Mouse (Mus musculus) spleen, adult 2 months (tissue): ENCODE measurements around the gene Polr3a. TPM values are rescaled to one million over a fixed set of nuclear protein-coding genes. Genes with fewer than 3 reads are reported as not detected.

Source experiments
- polyA plus RNA-seq: library from polyadenylated mRNA; depleted of rRNA; stranded (reverse); fragments of >200 nt; gene quantifications from 2 replicates; pipeline ENCODE4 v1.2.3, GENCODE M21; 2012; rRNA removed

Polr3a gene
- polyA plus RNA-seq, 1 experiment = 5.8 TPM

Other genes with a start within 250 kb of the Polr3a start
- 6.5 and 6.7 TPM in 2 replicates for gene Dlg5, start 241.1 kb downstream of the Polr3a start, polyA plus RNA-seq
- not detected in 2 replicates for gene E330034G19Rik, start 193.8 kb downstream of the Polr3a start, polyA plus RNA-seq
- gene Rps24, start 67 bp upstream of the Polr3a start, polyA plus RNA-seq = 820 and 850 TPM in 2 replicates